Mouse (Mus musculus) liver, embryonic 16.5 days (tissue): ENCODE measurements around the gene Larp4. TPM values are rescaled to one million over a fixed set of nuclear protein-coding genes. Genes with fewer than 3 reads are reported as not detected.

ENCODE experiments used
- ATAC-seq: fragments of 200-750 bp; cut with Nextera tagmentation; 2 replicates; pipeline ENCODE4 v1.8.0; 2017; ENCODE audit warnings: low read depth, mild to moderate bottlenecking, moderate number of reproducible peaks, moderate library complexity
- H3K27ac ChIP-seq: fragments of 300-500 bp; sonication (generic); 2 replicates; pipeline ENCODE4 v1.5.1; 2014; ENCODE audit warnings: mild to moderate bottlenecking, low read length
- H3K27me3 ChIP-seq: fragments of 300-500 bp; sonication (generic); 2 replicates; pipeline ENCODE4 v1.6.1; 2014; ENCODE audit warnings: low read depth, low read length, mixed read lengths; ENCODE audit not compliant: control insufficient read depth, insufficient read depth
- H3K36me3 ChIP-seq: fragments of 300-500 bp; sonication (generic); 2 replicates; pipeline ENCODE4 v1.6.1; 2014; ENCODE audit warnings: mild to moderate bottlenecking; ENCODE audit not compliant: control insufficient read depth, insufficient read depth
- H3K4me1 ChIP-seq: fragments of 300-500 bp; sonication (generic); 2 replicates; pipeline ENCODE4 v1.6.1; 2014; ENCODE audit warnings: low read depth, low read length, mixed read lengths; ENCODE audit not compliant: control insufficient read depth
- H3K4me2 ChIP-seq: fragments of 300-500 bp; sonication (generic); 2 replicates; pipeline ENCODE4 v1.6.1; 2014; ENCODE audit warnings: low read depth, low read length, mixed read lengths
- H3K4me3 ChIP-seq: fragments of 300-500 bp; sonication (generic); 2 replicates; pipeline ENCODE4 v1.5.1; 2014; ENCODE audit warnings: low read depth, mild to moderate bottlenecking, low read length
- H3K9ac ChIP-seq: fragments of 300-500 bp; sonication (generic); 2 replicates; pipeline ENCODE4 v1.6.1; 2014; ENCODE audit warnings: low read depth, low read length
- H3K9me3 ChIP-seq: fragments of 300-500 bp; sonication (generic); replicated peaks from 2 replicates; pipeline ENCODE4 v1.6.1; 2016; ENCODE audit warnings: low read length; ENCODE audit not compliant: control insufficient read depth
- WGBS: fragments of 180-500 bp; shearing (Covaris S2); extraction: QIAGEN DNeasy Blood & Tissue Kit; methylation state at CpG from one replicate; pipeline ENCODE4 v1.1.7; 2014; ENCODE audit not compliant: insufficient replicate concordance; 5-methylcytosine and 5-hydroxymethylcytosine counted together
- polyA plus RNA-seq: library from polyadenylated mRNA; unstranded; fragments of >200 nt; fragmentation: Nextera tagmentation; extraction: Ambion mirVana; gene quantifications from 2 replicates; pipeline ENCODE4 v1.2.1, GENCODE M21; 2015

Larp4 gene
- polyA plus RNA-seq, 1 experiment from 2014 or later: 17.1 TPM

DNA sequence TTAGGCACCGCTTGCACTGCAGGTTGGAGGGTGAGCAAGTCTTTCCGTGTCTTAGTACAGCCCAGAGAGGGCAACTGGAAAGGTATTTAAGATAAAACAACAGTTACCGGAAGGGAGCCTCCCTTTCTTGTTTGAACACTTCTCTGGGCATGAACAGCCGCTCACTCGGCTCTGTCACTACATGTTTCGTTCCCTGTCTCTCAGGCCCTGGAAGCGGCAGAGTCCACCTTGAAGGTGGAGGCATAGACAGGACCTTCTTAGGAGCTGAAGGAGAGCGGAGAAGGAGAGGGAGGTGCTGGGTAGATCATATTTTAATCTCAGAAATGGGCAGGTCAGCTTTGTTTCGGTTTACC is 72.2 kb downstream of the Larp4 start:
- H3K4me1 ChIP-seq: peaks cover 25% of the 10 kb centered on the region
- H3K9ac ChIP-seq: no peak overlapping the region
- H3K27ac ChIP-seq: no peak overlapping the region

GRCm38 (mm10) chr15:100045576-100045975 is 75.7 kb downstream of the Larp4 start:
- Histone ChIP-seq H3K36me3 (no peaks in the 10 kb centered on the region), H3K9me3 (no peaks in the 10 kb centered on the region), H3K9ac (no peak overlapping the region), H3K27ac (no peak overlapping the region), H3K27me3 (peaks cover 3% of the 10 kb centered on the region; the same call in 1 of the 2 replicates), H3K4me2 (no peak overlapping the region), H3K4me1 (peaks cover 13% of the 10 kb centered on the region), H3K4me3 (no peak overlapping the region)
- WGBS: 67% methylated on average over 6 of the region's 6 CpGs
- ATAC-seq: no peak

More for the DNA sequence above, 72.2 kb downstream of the Larp4 start:
- 42% methylated on average over 9 of the region's 9 CpGs for WGBS
- ATAC-seq: no peak
- no peaks in the 10 kb centered on the region for H3K9me3 ChIP-seq
- no peaks in the 10 kb centered on the region for H3K36me3 ChIP-seq
- H3K27me3 ChIP-seq: peaks cover 14% of the 10 kb centered on the region
- 0 out of 2 replicates have a peak overlapping the region, but pooled peaks have one; percentile 23 for H3K4me2 ChIP-seq
- no peak overlapping the region for H3K4me3 ChIP-seq

DNA sequence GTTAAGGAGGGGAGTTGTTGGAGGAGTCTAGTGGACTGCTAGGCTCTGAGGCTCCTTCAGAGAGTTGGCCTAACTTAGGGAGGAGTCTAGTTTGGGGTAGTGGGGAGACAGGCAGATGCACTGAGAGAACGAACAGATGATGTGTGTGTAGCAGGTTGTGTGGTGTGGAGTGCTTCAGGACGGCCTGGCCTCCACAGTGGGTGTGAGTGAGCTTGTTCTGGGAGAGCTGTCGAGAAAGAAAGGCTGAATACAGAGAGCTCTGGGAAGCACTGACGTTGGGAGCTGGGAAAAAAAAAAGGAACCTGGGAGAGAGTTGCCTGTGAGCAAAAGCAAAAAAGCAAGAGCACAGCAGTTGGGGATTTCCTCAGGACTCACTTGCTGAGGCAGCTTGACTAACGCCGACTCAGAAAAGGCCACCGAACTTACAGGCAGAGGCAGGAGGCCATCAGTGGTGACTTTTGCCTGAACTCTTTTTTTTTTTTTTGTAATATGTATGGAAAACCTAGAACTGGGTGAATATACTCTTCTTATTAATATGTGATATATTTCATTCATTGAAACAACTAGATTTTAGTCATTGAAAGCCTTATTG is 79.7 kb downstream of the Larp4 start:
- no peak overlapping the region for H3K9ac ChIP-seq
- H3K4me3 ChIP-seq: no peak overlapping the region
- no peak for ATAC-seq

DNA sequence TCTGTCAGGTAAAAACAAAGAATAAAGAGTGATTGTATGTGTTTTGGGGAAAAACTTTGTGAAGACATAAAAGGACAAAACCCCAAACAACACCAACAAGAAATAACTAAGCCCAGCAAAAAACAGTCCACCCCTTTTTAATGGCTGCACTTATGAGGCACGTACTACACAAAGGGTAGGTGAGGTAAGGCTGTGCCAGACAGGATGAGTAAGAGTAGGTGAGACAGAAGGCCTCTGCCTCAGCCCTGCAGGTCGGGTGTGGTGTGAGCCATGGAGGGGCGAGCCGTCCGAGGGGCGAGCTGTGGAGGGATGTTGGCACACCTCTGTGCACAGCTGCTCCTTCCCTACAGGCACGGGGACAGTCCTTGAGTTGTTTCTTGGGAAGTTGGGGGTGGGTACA is 81.1 kb downstream of the Larp4 start:
- no peak overlapping the region for H3K9ac ChIP-seq
- H3K4me2 ChIP-seq: no peak overlapping the region
- ATAC-seq: no peak
- no peaks in the 10 kb centered on the region for H3K4me1 ChIP-seq
- no peaks in the 10 kb centered on the region for H3K36me3 ChIP-seq
- H3K27me3 ChIP-seq: no peaks in the 10 kb centered on the region
- no peaks in the 10 kb centered on the region for H3K9me3 ChIP-seq
- H3K4me3 ChIP-seq: no peak overlapping the region
- no peak overlapping the region for H3K27ac ChIP-seq
- WGBS: 71% methylated on average over 7 of the region's 7 CpGs

More for the DNA sequence above, 79.7 kb downstream of the Larp4 start:
- H3K9me3 ChIP-seq: no peaks in the 10 kb centered on the region
- 67% methylated on average over 7 of the region's 7 CpGs for WGBS
- H3K27me3 ChIP-seq: no peaks in the 10 kb centered on the region
- H3K27ac ChIP-seq: no peak overlapping the region
- no peak overlapping the region for H3K4me2 ChIP-seq
- H3K36me3 ChIP-seq: no peaks in the 10 kb centered on the region
- no peaks in the 10 kb centered on the region for H3K4me1 ChIP-seq

DNA sequence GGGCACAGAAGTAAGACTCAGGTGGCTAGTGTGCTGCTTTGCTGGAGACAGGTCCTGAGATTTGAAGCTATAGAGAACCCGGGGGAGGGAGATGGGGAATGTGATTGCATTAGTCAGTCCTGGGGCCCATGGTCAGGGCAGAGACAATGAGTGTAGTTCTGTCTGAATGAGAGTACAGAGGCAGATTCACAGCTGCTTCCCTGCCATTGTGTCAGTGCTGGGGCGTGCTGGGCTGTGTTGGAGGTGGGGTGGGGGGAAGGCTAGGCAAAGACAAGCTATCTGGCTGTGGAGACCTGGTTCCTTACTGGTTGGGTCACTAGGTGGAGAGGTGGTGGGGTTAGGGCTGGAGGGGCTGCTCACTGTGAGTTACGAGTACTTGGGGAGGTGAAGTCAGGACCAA is 82.9 kb downstream of the Larp4 start:
- H3K9ac ChIP-seq: no peak overlapping the region
- no peaks in the 10 kb centered on the region for H3K9me3 ChIP-seq
- no peak for ATAC-seq
- 57% methylated on average over 3 of the region's 3 CpGs for WGBS
- no peaks in the 10 kb centered on the region for H3K27me3 ChIP-seq
- H3K4me1 ChIP-seq: peaks cover 1% of the 10 kb centered on the region
- no peaks in the 10 kb centered on the region for H3K36me3 ChIP-seq
- no peak overlapping the region for H3K4me3 ChIP-seq
- no peak overlapping the region for H3K4me2 ChIP-seq
- no peak overlapping the region for H3K27ac ChIP-seq

DNA sequence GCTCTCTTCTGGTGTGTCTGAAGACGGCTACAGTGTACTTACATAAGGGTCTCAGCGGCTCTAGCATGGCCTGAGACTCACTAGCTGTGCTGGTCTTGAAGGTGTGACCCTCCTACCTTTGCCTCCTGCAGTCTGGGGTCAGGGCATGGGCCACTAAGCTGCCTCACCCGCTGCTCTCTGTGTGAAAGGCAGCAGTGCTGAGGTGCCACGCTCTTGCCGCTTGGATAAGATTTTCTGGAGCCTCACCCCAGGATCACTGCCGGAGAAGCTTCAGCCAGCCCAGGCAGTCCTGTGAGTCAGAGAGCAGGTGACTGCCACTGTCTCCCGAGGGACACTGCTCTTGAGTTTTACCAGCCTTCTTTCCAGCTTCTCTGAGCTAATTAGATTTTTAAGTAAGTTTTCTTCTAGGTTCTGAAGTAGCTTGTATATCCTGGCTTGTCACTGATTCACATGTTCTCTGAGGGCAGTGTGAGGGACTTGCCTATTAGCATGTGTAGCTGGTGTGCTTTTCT is 86.6 kb downstream of the Larp4 start:
- Histone ChIP-seq H3K27me3 (no peaks in the 10 kb centered on the region), H3K27ac (no peak overlapping the region), H3K4me1 (peaks cover 24% of the 10 kb centered on the region), H3K9me3 (no peaks in the 10 kb centered on the region), H3K4me2 (no peak overlapping the region), H3K9ac (no peak overlapping the region), H3K36me3 (no peaks in the 10 kb centered on the region), H3K4me3 (no peak overlapping the region)
- no peak for ATAC-seq
- WGBS: 78% methylated on average over 7 of the region's 7 CpGs

DNA sequence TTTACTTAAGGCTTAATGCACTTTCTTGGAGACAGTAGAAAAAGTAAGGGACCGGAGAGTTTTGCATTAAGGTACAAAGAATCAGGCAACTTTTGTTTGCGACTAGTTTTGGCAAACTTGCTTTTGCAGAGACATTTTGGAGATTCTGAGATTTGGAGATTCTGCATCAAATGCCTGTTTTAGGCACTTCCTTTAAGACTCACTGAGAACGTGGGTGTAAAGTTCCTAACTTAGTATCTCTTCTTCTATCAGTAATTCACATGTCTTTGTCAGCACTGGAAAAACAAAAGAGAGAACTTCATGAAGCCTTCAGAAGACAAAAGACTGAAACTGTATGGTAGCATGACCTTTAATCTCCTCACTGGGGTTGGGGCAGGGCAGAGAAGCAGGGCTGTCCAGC is 87.8 kb downstream of the Larp4 start:
- 0 out of 2 replicates have a peak, but pooled peaks have one; percentile 10 for ATAC-seq
- Histone ChIP-seq H3K4me1 (peaks cover 24% of the 10 kb centered on the region), H3K36me3 (no peaks in the 10 kb centered on the region), H3K27me3 (no peaks in the 10 kb centered on the region), H3K9me3 (no peaks in the 10 kb centered on the region), H3K27ac (0 out of 2 replicates have a peak overlapping the region, but pooled peaks have one; percentile 25), H3K4me3 (no peak overlapping the region), H3K4me2 (no peak overlapping the region), H3K9ac (no peak overlapping the region)
- 60% methylated on average over 3 of the region's 3 CpGs for WGBS

GRCm38 (mm10) chr15:100058143-100058542 is 88.3 kb downstream of the Larp4 start:
- peak; percentile 83 for ATAC-seq
- Histone ChIP-seq H3K4me3 (no peak overlapping the region), H3K36me3 (no peaks in the 10 kb centered on the region), H3K27ac (peak overlapping the region; percentile 25; the same call in 1 of the 2 replicates), H3K4me1 (peaks cover 24% of the 10 kb centered on the region), H3K4me2 (no peak overlapping the region), H3K9ac (no peak overlapping the region), H3K9me3 (no peaks in the 10 kb centered on the region), H3K27me3 (no peaks in the 10 kb centered on the region)
- 25% methylated on average over 3 of the region's 3 CpGs for whole genome bisulfite sequencing

DNA sequence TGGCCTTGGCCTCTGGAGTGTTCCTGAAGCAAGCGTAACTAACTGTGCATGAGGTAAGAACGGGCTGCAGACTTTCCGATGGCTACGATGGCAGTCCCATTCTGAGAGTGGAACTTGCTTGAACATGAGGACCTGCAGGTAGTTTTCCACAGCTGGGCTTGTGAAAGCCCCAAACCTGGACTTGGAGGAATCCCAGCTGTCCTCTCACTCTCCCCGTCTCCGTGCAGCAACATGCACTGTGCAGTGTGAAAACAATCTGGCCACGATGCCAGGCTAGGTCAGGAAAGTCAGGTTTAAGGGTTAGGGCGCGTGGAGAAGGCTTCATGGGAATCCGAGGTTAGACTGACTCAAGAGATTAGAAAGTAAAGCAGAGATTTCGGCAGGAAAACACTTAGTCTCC is 89.0 kb downstream of the Larp4 start:
- no peaks in the 10 kb centered on the region for H3K36me3 ChIP-seq
- ATAC-seq: no peak
- no peak overlapping the region for H3K4me3 ChIP-seq
- H3K4me2 ChIP-seq: no peak overlapping the region
- no peaks in the 10 kb centered on the region for H3K27me3 ChIP-seq
- WGBS: 75% methylated on average over 11 of the region's 11 CpGs
- H3K9ac ChIP-seq: no peak overlapping the region
- 0 out of 2 replicates have a peak overlapping the region, but pooled peaks have one; percentile 24 for H3K27ac ChIP-seq
- H3K9me3 ChIP-seq: no peaks in the 10 kb centered on the region
- peaks cover 24% of the 10 kb centered on the region for H3K4me1 ChIP-seq
